Mouse (Mus musculus) myocyte (in vitro differentiated cells): ENCODE data around the gene Glipr1.
A peak's percentile ranks its signal among the peaks of the same experiment; 100 is the strongest.

Experiments
- CEBPB ChIP-seq: IDR thresholded peaks from 2 replicates; pipeline ENCODE4 v1.6.1; 2011; ENCODE audit warnings: mild to moderate bottlenecking, moderate library complexity; ENCODE audit not compliant: poor library complexity, insufficient read depth, severe bottlenecking
- E2F4 ChIP-seq: IDR thresholded peaks from one replicate; pipeline ENCODE4 v1.6.1; 2011; ENCODE audit warnings: mild to moderate bottlenecking, control low read depth, moderate library complexity; ENCODE audit not compliant: insufficient read depth
- MAX ChIP-seq: IDR thresholded peaks from one replicate; pipeline ENCODE4 v1.6.1; 2011; ENCODE audit warnings: low read depth, mild to moderate bottlenecking, control low read depth
- MYOD1 ChIP-seq, 3 experiments: IDR thresholded peaks; one replicate each; pipeline ENCODE4 v1.6.1; 2011; ENCODE audit warnings: control low read depth in 2 of 3, low read depth in 2 of 3, mild to moderate bottlenecking in 2 of 3, moderate library complexity in 1 of 3; ENCODE audit not compliant: insufficient read length in 2 of 3, control insufficient read depth in 1 of 3
- MYOG ChIP-seq, 3 experiments: IDR thresholded peaks; one replicate each; pipeline ENCODE4 v1.6.1; 2011; ENCODE audit warnings: control low read depth in 2 of 3, low read depth in 2 of 3, mild to moderate bottlenecking in 2 of 3; ENCODE audit not compliant: insufficient read length in 2 of 3, control insufficient read depth in 1 of 3, insufficient read depth in 1 of 3
- POLR2A ChIP-seq: IDR thresholded peaks from one replicate; pipeline ENCODE4 v1.6.1; 2011; ENCODE audit warnings: low read depth, mild to moderate bottlenecking, control low read depth, moderate library complexity; ENCODE audit not compliant: insufficient read length
- POLR2AphosphoS2 ChIP-seq: IDR thresholded peaks from one replicate; pipeline ENCODE4 v1.6.1; 2011; ENCODE audit warnings: low read depth, control low read depth; ENCODE audit not compliant: insufficient read length
- REST ChIP-seq: IDR thresholded peaks from one replicate; pipeline ENCODE4 v1.6.1; 2011; ENCODE audit warnings: mild to moderate bottlenecking, control low read depth, moderate library complexity; ENCODE audit not compliant: insufficient read depth, insufficient read length
- SRF ChIP-seq: IDR thresholded peaks from one replicate; pipeline ENCODE4 v1.6.1; 2011; ENCODE audit warnings: low read depth; ENCODE audit not compliant: control insufficient read depth, insufficient read length
- TCF12 ChIP-seq: IDR thresholded peaks from one replicate; pipeline ENCODE4 v1.6.1; 2011; ENCODE audit warnings: mild to moderate bottlenecking, control low read depth; ENCODE audit not compliant: poor library complexity, insufficient read depth, severe bottlenecking
- TCF3 ChIP-seq: IDR thresholded peaks from one replicate; pipeline ENCODE4 v1.6.1; 2011; ENCODE audit warnings: low read depth, control low read depth; ENCODE audit not compliant: insufficient read length
- USF1 ChIP-seq: IDR thresholded peaks from one replicate; pipeline ENCODE4 v1.6.1; 2011; ENCODE audit warnings: low read depth, mild to moderate bottlenecking, control low read depth, moderate library complexity

GRCm38 (mm10) chr10:111949008-111949407 is 53.4 kb downstream of the Glipr1 start:
- TF ChIP-seq POLR2A (no peak), MAX (no peak), E2F4 (no peak), TCF3 (no peak), CEBPB (no peak), POLR2AphosphoS2 (no peak), SRF (no peak), TCF12 (peak; percentile 44), MYOD1 (IDR thresholded peaks at IDR 0.05; ENCODE audit: control insufficient read depth in 1 of 3, insufficient read length in 2 of 3, low read depth in 2 of 3) (peak; percentile 55 to 59 (median 55)), MYOG (IDR thresholded peaks at IDR 0.05; ENCODE audit: control insufficient read depth in 1 of 3, insufficient read depth in 1 of 3, insufficient read length in 2 of 3, low read depth in 2 of 3) (peak in 1 of 3 experiments; percentile 62), USF1 (no peak), REST (no peak)
